Mouse (Mus musculus) kidney, postnatal 0 days (tissue): ENCODE data around the gene Tfap4. TPM values are rescaled to one million over a fixed set of nuclear protein-coding genes. Genes with fewer than 3 reads are reported as not detected.

Source experiments
- ATAC-seq: fragments of 200-750 bp; cut with Nextera tagmentation; replicated peaks from 2 replicates; pipeline ENCODE4 v1.8.0; 2017; ENCODE audit warnings: low read depth, moderate number of reproducible peaks, moderate TSS enrichment, moderate library complexity; ENCODE audit not compliant: low FRiP score
- DNase-seq: peaks from one replicate; pipeline ENCODE4 v3.0.0-alpha.2; 2016; ENCODE audit warnings: low spot score
- H3K27ac ChIP-seq: fragments of 300-500 bp; sonication (generic); 2 replicates; pipeline ENCODE4 v1.5.1; 2014; ENCODE audit warnings: mild to moderate bottlenecking
- H3K27me3 ChIP-seq: fragments of 300-500 bp; sonication (generic); 2 replicates; pipeline ENCODE4 v1.6.1; 2014; ENCODE audit warnings: low read length, mixed read lengths; ENCODE audit not compliant: insufficient read depth
- H3K36me3 ChIP-seq: fragments of 300-500 bp; sonication (generic); 2 replicates; pipeline ENCODE4 v1.6.1; 2014; ENCODE audit warnings: low read length, mixed read lengths; ENCODE audit not compliant: insufficient read depth
- H3K4me1 ChIP-seq: fragments of 300-500 bp; sonication (generic); replicated peaks from 2 replicates; pipeline ENCODE4 v1.6.1; 2014; ENCODE audit warnings: antibody characterized with exemption, low read length, mixed read lengths; ENCODE audit not compliant: insufficient read depth
- H3K4me2 ChIP-seq: fragments of 300-500 bp; sonication (generic); 2 replicates; pipeline ENCODE4 v1.6.1; 2014; ENCODE audit warnings: mild to moderate bottlenecking, low read length, moderate library complexity, mixed read lengths
- H3K4me3 ChIP-seq: fragments of 300-500 bp; sonication (generic); replicated peaks from 2 replicates; pipeline ENCODE4 v1.5.1; 2014; ENCODE audit warnings: low read depth, low read length
- H3K9ac ChIP-seq: fragments of 300-500 bp; sonication (generic); 2 replicates; pipeline ENCODE4 v1.6.1; 2014; ENCODE audit warnings: low read depth, low read length
- H3K9me3 ChIP-seq: fragments of 300-500 bp; sonication (generic); replicated peaks from 2 replicates; pipeline ENCODE4 v1.6.1; 2016; ENCODE audit warnings: low read length, inconsistent platforms, mixed read lengths
- CTCF ChIP-seq: IDR thresholded peaks from 2 replicates; pipeline ENCODE4 v1.5.1; 2016; ENCODE audit warnings: antibody characterized with exemption, low read depth, mild to moderate bottlenecking, moderate library complexity
- WGBS: fragments of 180-500 bp; shearing (Covaris S2); extraction: QIAGEN DNeasy Blood & Tissue Kit; methylation state at CpG from one replicate; pipeline ENCODE4 v1.1.7; 2014; 5-methylcytosine and 5-hydroxymethylcytosine counted together
- polyA plus RNA-seq: library from polyadenylated mRNA; unstranded; fragments of >200 nt; fragmentation: Nextera tagmentation; extraction: Ambion mirVana; gene quantifications from 2 replicates; pipeline ENCODE4 v1.2.1, GENCODE M21; 2015

Gene Tfap4
- polyA plus RNA-seq, 1 experiment from 2014 or later = 17.2 TPM

- Histone ChIP-seq H3K4me3 (no peak overlapping the region), H3K9ac (0 out of 2 replicates have a peak overlapping the region, but pooled peaks have one; percentile 27), H3K4me1 (peaks cover 85% of the 10 kb centered on the region), H3K9me3 (no peaks in the 10 kb centered on the region), H3K27ac (peak overlapping the region; percentile 89), H3K27me3 (no peaks in the 10 kb centered on the region), H3K36me3 (0 out of 2 replicates have a peak, but pooled peaks cover 5% of the 10 kb centered on the region), H3K4me2 (no peak overlapping the region)
- ATAC-seq (no peak), DNase-seq (no peak)
- TF ChIP-seq CTCF = no peak
- WGBS = 45% methylated on average over 11 of the region's 11 CpGs
Measured at GRCm38 (mm10) chr16:4604293-4604837, 44.7 kb upstream of the Tfap4 start.

- ATAC-seq = no peak
Measured at GRCm38 (mm10) chr16:4603453-4603837, 43.8 kb upstream of the Tfap4 start.

GRCm38 (mm10) chr16:4602766-4603452, 43.3 kb upstream of the Tfap4 start:
- Histone ChIP-seq H3K4me2 (peak overlapping the region; percentile 21; the same call in 1 of the 2 replicates), H3K9me3 (no peaks in the 10 kb centered on the region), H3K4me1 (peaks cover 91% of the 10 kb centered on the region), H3K4me3 (no peak overlapping the region), H3K36me3 (no peaks in the 10 kb centered on the region), H3K27me3 (no peaks in the 10 kb centered on the region), H3K9ac (peak overlapping the region; percentile 42), H3K27ac (peak overlapping the region; percentile 89)
- DNase-seq (peak; percentile 59), ATAC-seq (peak; percentile 61)
- TF ChIP-seq CTCF = 0 out of 2 replicates have a peak, but pooled peaks have one; percentile 1
- 13% methylated on average over 7 of the region's 7 CpGs for WGBS

More at GRCm38 (mm10) chr16:4603453-4603837, 43.8 kb upstream of the Tfap4 start:
- peak overlapping the region; percentile 42 for H3K9ac ChIP-seq
- no peaks in the 10 kb centered on the region for H3K9me3 ChIP-seq
- H3K4me3 ChIP-seq = no peak overlapping the region
- no peak for DNase-seq
- no peak for TF ChIP-seq CTCF
- peaks cover 91% of the 10 kb centered on the region for H3K4me1 ChIP-seq
- 0 out of 2 replicates have a peak overlapping the region, but pooled peaks have one; percentile 21 for H3K4me2 ChIP-seq
- H3K36me3 ChIP-seq = no peaks in the 10 kb centered on the region
- H3K27me3 ChIP-seq = no peaks in the 10 kb centered on the region
- 30% methylated on average over 1 of the region's 1 CpGs for WGBS
- H3K27ac ChIP-seq = peak overlapping the region; percentile 89

- peak overlapping the region; percentile 89 for H3K27ac ChIP-seq
- H3K4me2 ChIP-seq = no peak overlapping the region
- peak; percentile 54 for DNase-seq
- peaks cover 93% of the 10 kb centered on the region for H3K4me1 ChIP-seq
- no peaks in the 10 kb centered on the region for H3K9me3 ChIP-seq
- H3K9ac ChIP-seq = 0 out of 2 replicates have a peak overlapping the region, but pooled peaks have one; percentile 28
- 16% methylated on average over 3 of the region's 3 CpGs for WGBS
- H3K36me3 ChIP-seq = no peaks in the 10 kb centered on the region
- no peaks in the 10 kb centered on the region for H3K27me3 ChIP-seq
- peak; percentile 52 for ATAC-seq
- H3K4me3 ChIP-seq = no peak overlapping the region
- TF ChIP-seq CTCF = peak; percentile 15; the same call in 1 of the 2 replicates
Measured at GRCm38 (mm10) chr16:4602189-4602588, 42.5 kb upstream of the Tfap4 start.

GRCm38 (mm10) chr16:4600701-4601310, 41.2 kb upstream of the Tfap4 start:
- Histone ChIP-seq H3K9ac (no peak overlapping the region), H3K4me2 (0 out of 2 replicates have a peak overlapping the region, but pooled peaks have one; percentile 15), H3K9me3 (no peaks in the 10 kb centered on the region), H3K27me3 (no peaks in the 10 kb centered on the region), H3K36me3 (no peaks in the 10 kb centered on the region), H3K4me3 (no peak overlapping the region), H3K4me1 (peaks cover 91% of the 10 kb centered on the region), H3K27ac (peak overlapping the region; percentile 89)
- ATAC-seq (peak; percentile 50), DNase-seq (no peak)
- no peak for TF ChIP-seq CTCF
- 61% methylated on average over 9 of the region's 9 CpGs for WGBS

- Histone ChIP-seq H3K36me3 (no peaks in the 10 kb centered on the region), H3K4me1 (peaks cover 83% of the 10 kb centered on the region), H3K27me3 (no peaks in the 10 kb centered on the region), H3K9ac (0 out of 2 replicates have a peak overlapping the region, but pooled peaks have one; percentile 13), H3K27ac (peak overlapping the region; percentile 89), H3K9me3 (no peaks in the 10 kb centered on the region), H3K4me2 (peak overlapping the region; percentile 68; the same call in 1 of the 2 replicates), H3K4me3 (no peak overlapping the region)
- TF ChIP-seq CTCF = no peak
- 76% methylated on average over 3 of the region's 3 CpGs for WGBS
- no peak for ATAC-seq
- DNase-seq = no peak
Measured at GRCm38 (mm10) chr16:4599616-4600015, 40.0 kb upstream of the Tfap4 start.
